Mouse (Mus musculus) lung, adult 2 months (tissue): Measurements from ENCODE around the gene Rnf126.

Source experiments
- CTCF ChIP-seq: fragments of 200-500 bp; IDR thresholded peaks from 2 replicates; pipeline ENCODE4 v1.5.1; 2011; ENCODE audit warnings: mild to moderate bottlenecking, low read length, control low read depth; ENCODE audit not compliant: insufficient read depth
- POLR2A ChIP-seq: fragments of 200-500 bp; IDR thresholded peaks from 2 replicates; pipeline ENCODE4 v1.6.1; 2011; ENCODE audit warnings: low read depth, mild to moderate bottlenecking, control low read depth, low read length, borderline replicate concordance; ENCODE audit errors: extremely low read depth

- TF ChIP-seq CTCF (no peak), POLR2A (no peak)
These were observed 30.0 kb downstream of the Rnf126 start for GRCm38 (mm10) chr10:79736706-79737105.
